Mouse (Mus musculus) right cerebral cortex, postnatal 14 days (tissue): ENCODE measurements around the gene Hs3st3a1.

Experiments
- DNase-seq: peaks from one replicate; pipeline ENCODE4 v3.0.0; 2022

The Hs3st3a1 gene

GRCm38 (mm10) chr11:64560471-64560870 lies 125.3 kb downstream of the Hs3st3a1 start:
- DNase-seq = no peak

GRCm38 (mm10) chr11:64562771-64563170 lies 127.6 kb downstream of the Hs3st3a1 start:
- no peak for DNase-seq
